Mouse (Mus musculus) forebrain, embryonic 13.5 days (tissue): ENCODE results near the gene Cubn. TPM values are rescaled to one million over a fixed set of nuclear protein-coding genes. Genes with fewer than 3 reads are reported as not detected.

ENCODE experiments used
- ATAC-seq: fragments of 200-750 bp; cut with Nextera tagmentation; 2 replicates; pipeline ENCODE4 v1.8.0; 2017
- H3K27ac ChIP-seq: fragments of 300-500 bp; sonication (generic); 2 replicates; pipeline ENCODE4 v1.5.1; 2015; ENCODE audit warnings: inconsistent platforms, mild to moderate bottlenecking, moderate library complexity
- H3K27me3 ChIP-seq: fragments of 300-500 bp; sonication (generic); 2 replicates; pipeline ENCODE4 v1.6.1; 2015; ENCODE audit warnings: mild to moderate bottlenecking, inconsistent platforms
- H3K36me3 ChIP-seq: fragments of 300-500 bp; sonication (generic); 2 replicates; pipeline ENCODE4 v1.6.1; 2015; ENCODE audit warnings: mild to moderate bottlenecking, inconsistent platforms; ENCODE audit not compliant: poor library complexity, severe bottlenecking
- H3K4me1 ChIP-seq: fragments of 300-500 bp; sonication (generic); 2 replicates; pipeline ENCODE4 v1.6.1; 2015; ENCODE audit warnings: inconsistent platforms
- H3K4me2 ChIP-seq: fragments of 300-500 bp; sonication (generic); 2 replicates; pipeline ENCODE4 v1.6.1; 2015; ENCODE audit warnings: inconsistent platforms, mild to moderate bottlenecking, moderate library complexity
- H3K4me3 ChIP-seq: fragments of 300-500 bp; sonication (generic); 2 replicates; pipeline ENCODE4 v1.5.1; 2015; ENCODE audit warnings: mild to moderate bottlenecking, inconsistent platforms
- H3K9ac ChIP-seq: fragments of 300-500 bp; sonication (generic); 2 replicates; pipeline ENCODE4 v1.6.1; 2015; ENCODE audit warnings: mild to moderate bottlenecking, inconsistent platforms
- H3K9me3 ChIP-seq: fragments of 300-500 bp; sonication (generic); replicated peaks from 2 replicates; pipeline ENCODE4 v1.6.1; 2016; ENCODE audit warnings: inconsistent platforms
- WGBS: fragments of 180-500 bp; shearing (Covaris S2); methylation state at CpG from one replicate; pipeline ENCODE4 v1.1.7; 2015; 5-methylcytosine and 5-hydroxymethylcytosine counted together
- polyA plus RNA-seq: library from polyadenylated mRNA; unstranded; fragments of >200 nt; fragmentation: Nextera tagmentation; extraction: Ambion mirVana; gene quantifications from 2 replicates; pipeline ENCODE4 v1.2.1, GENCODE M21; 2015

Gene Cubn
- 0.09 and 0.11 TPM in 2 replicates for polyA plus RNA-seq

DNA sequence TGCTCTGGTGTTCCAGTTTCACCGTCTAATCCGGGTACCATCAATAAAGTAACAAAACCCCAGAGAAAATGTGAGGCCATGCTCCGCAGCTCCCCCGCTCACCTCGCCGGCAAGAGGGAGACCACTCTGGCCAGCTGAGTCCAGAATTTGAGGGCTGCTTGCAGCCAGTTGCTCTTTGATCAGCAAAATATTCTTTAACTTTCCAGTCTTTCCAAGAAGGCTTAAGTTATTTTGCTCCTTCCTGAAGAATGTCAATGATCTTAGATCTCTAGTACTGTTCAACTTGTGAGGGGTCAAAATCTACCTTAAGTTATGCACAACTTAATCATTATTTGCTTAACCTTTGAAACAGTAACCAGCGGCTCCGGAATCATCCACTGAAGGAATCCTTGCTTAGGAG lies at the start of gene Cubn:
TSS of gene Cubn (minus strand) at position 80 of the 400 bp plus-strand sequence.
- H3K4me3 ChIP-seq: no peak within 1 kb of the TSS
- H3K4me1 ChIP-seq: no peaks in the 10 kb centered on the region
- H3K27ac ChIP-seq: no peak within 1 kb of the TSS
- 33% methylated on average over 8 of the region's 8 CpGs for WGBS
- no peaks in the 10 kb centered on the region for H3K27me3 ChIP-seq
- no peak for ATAC-seq
- H3K4me2 ChIP-seq: no peak within 1 kb of the TSS
- no peaks in the 10 kb centered on the region for H3K9me3 ChIP-seq
- no peaks in the 10 kb centered on the region for H3K36me3 ChIP-seq
- no peak within 1 kb of the TSS for H3K9ac ChIP-seq

DNA sequence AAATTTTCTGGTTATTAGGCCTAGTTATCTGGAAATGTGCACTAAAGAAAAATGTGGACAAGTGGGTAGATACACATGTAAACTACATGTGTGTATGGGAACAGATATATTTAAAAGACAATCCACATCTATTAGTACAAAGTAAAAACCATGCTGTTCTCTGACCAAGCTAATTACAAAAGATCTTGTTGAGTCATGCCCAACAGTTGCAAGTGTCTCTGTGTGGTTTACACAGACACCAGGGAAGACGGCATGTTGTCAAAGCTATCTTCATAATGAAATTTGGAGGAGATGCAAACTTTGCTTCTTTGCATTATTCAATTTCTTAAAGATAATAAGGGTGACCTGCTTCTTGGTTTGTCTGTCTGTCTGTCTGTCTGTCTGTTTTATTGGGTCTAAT lies 48.2 kb upstream of the Cubn start:
- H3K9me3 ChIP-seq: no peaks in the 10 kb centered on the region
- H3K4me2 ChIP-seq: no peak overlapping the region
- H3K27me3 ChIP-seq: no peaks in the 10 kb centered on the region
- H3K4me3 ChIP-seq: no peak overlapping the region
- H3K36me3 ChIP-seq: no peaks in the 10 kb centered on the region
- H3K9ac ChIP-seq: no peak overlapping the region
- no peak for ATAC-seq
- H3K27ac ChIP-seq: no peak overlapping the region
- H3K4me1 ChIP-seq: peaks cover 13% of the 10 kb centered on the region
- 91% methylated on average over 1 of the region's 1 CpGs for WGBS

DNA sequence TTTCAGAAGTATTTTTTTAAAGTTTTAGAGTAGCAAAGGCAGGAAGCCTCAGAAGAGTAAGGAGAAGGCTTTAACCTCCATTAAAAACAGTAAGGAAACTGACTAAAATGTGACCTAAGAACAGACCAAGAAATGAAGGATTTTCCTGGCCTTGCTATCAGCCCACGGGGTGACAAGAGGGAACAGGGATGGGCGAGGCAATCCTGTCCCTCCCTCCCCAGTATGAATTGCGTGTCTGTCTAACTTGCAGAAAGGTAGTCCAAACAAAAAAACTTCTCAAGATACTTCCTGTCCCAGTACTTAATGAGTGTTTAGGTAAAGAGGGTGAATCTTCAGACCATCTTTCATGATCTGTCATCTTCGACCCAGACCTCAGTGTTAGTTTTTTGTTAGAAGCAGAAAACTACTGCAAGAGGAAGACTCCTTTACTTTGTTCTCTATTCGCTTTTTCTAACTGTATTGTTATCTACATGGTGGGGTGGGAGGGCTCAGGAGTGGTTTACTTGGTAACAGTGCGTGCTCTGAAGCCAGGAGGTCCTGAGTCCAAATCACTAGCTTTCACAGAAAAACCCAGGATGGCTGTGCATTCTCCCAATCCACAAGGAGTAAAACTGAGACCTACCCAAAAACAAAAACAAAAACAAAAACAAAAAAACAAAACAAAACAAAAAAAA lies 47.2 kb upstream of the Cubn start:
- Histone ChIP-seq H3K4me1 (peaks cover 7% of the 10 kb centered on the region), H3K4me2 (no peak overlapping the region), H3K27me3 (no peaks in the 10 kb centered on the region), H3K9ac (no peak overlapping the region), H3K9me3 (no peaks in the 10 kb centered on the region), H3K36me3 (no peaks in the 10 kb centered on the region), H3K4me3 (no peak overlapping the region), H3K27ac (no peak overlapping the region)
- no peak for ATAC-seq
- WGBS: 80% methylated on average over 6 of the region's 6 CpGs

DNA sequence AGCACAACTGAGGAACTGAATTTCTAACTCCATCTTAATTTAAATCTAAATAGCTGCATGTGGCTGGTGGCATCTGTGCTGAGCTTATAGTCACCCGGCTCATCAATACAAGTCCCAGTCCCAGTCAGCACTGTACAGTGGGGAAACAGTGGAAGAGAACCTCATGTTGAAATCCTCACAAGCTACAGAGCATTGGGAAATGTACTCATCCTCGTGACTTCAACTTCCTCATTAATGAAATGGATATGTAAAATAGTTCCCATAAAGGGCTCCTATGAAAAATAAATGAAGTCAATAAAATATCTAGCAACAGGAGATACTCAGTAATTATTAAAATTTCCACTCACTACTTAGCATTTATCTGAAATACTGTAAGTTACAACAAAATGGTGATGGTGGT lies 46.6 kb upstream of the Cubn start:
- Histone ChIP-seq H3K9ac (no peak overlapping the region), H3K4me3 (no peak overlapping the region), H3K27ac (no peak overlapping the region), H3K27me3 (no peaks in the 10 kb centered on the region), H3K36me3 (no peaks in the 10 kb centered on the region), H3K4me1 (peaks cover 4% of the 10 kb centered on the region), H3K9me3 (no peaks in the 10 kb centered on the region), H3K4me2 (no peak overlapping the region)
- ATAC-seq: no peak
- WGBS: 82% methylated on average over 2 of the region's 2 CpGs

DNA sequence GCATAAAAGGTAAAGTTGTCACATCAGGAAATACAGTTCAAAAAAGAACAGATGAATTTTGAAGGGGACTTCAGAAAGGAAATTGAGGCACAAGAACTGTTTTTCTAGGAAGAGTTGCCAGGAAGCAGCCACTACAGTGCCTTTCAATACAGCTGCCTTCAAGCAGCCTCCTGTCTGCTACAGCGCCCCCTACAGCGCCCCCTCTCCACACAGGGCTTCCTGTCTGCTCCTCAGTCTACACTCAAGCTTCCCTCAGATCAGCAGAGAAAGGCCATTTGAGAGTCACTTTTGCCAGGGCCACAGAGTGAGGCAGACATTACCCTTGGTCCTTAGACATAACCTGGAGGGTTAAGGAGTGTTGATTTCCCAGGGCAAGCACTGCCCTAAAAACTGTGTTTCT lies 46.1 kb upstream of the Cubn start:
- no peak overlapping the region for H3K9ac ChIP-seq
- no peak for ATAC-seq
- no peaks in the 10 kb centered on the region; the same call in 1 of the 2 replicates for H3K4me1 ChIP-seq
- no peaks in the 10 kb centered on the region for H3K27me3 ChIP-seq
- H3K9me3 ChIP-seq: no peaks in the 10 kb centered on the region
- WGBS: 17% methylated on average over 2 of the region's 2 CpGs
- no peak overlapping the region for H3K4me3 ChIP-seq
- no peaks in the 10 kb centered on the region for H3K36me3 ChIP-seq
- no peak overlapping the region for H3K27ac ChIP-seq
- H3K4me2 ChIP-seq: no peak overlapping the region

DNA sequence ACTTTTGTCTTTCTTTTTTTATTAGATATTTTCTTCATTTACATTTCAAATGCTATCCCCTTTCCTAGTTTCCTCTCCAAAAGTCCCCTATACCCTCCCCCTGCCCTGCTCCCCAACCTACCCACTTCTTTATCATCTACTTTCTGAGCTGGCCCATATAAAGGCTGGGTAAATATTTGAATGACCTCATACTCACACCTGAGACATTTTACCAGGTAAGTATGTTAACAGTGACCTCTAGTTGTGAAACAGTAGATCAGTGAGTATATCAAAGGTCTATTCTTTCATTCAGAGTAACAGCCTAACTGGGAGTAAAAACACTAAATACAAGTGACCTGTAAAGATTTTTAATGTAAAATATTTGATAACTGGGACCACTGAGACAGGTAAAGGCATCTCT lies 45.1 kb upstream of the Cubn start:
- no peak for ATAC-seq
- no peaks in the 10 kb centered on the region for H3K9me3 ChIP-seq

DNA sequence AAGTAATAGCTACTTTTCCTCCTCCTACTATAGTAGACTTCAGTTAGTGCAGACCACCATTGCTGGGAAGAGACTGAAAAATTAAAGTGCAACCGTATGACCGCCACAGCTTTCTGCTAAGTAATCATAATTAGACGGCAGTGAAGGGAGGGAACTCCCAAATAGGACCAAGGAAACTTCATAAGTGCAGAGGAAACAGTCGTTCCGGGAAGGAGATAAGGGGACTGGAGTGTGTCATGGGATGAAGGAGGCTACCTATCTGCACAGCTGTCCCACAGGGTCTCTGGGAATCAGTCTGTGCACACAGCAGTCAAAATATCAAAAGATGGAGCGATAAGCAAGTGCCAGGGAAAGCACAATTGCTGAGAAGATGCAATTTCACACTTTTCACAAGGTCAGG lies 39.0 kb upstream of the Cubn start:
- no peak overlapping the region for H3K4me2 ChIP-seq
- no peak for ATAC-seq
- H3K27ac ChIP-seq: no peak overlapping the region
- H3K27me3 ChIP-seq: no peaks in the 10 kb centered on the region
- H3K9me3 ChIP-seq: no peaks in the 10 kb centered on the region
- 0 out of 2 replicates have a peak, but pooled peaks cover 10% of the 10 kb centered on the region for H3K4me1 ChIP-seq
- no peak overlapping the region for H3K4me3 ChIP-seq
- WGBS: 88% methylated on average over 6 of the region's 6 CpGs
- H3K36me3 ChIP-seq: no peaks in the 10 kb centered on the region
- H3K9ac ChIP-seq: no peak overlapping the region

More for the DNA sequence above, 45.1 kb upstream of the Cubn start:
- Histone ChIP-seq H3K4me1 (no peaks in the 10 kb centered on the region), H3K27me3 (no peaks in the 10 kb centered on the region), H3K36me3 (no peaks in the 10 kb centered on the region), H3K27ac (no peak overlapping the region), H3K4me3 (no peak overlapping the region), H3K4me2 (no peak overlapping the region), H3K9ac (no peak overlapping the region)

DNA sequence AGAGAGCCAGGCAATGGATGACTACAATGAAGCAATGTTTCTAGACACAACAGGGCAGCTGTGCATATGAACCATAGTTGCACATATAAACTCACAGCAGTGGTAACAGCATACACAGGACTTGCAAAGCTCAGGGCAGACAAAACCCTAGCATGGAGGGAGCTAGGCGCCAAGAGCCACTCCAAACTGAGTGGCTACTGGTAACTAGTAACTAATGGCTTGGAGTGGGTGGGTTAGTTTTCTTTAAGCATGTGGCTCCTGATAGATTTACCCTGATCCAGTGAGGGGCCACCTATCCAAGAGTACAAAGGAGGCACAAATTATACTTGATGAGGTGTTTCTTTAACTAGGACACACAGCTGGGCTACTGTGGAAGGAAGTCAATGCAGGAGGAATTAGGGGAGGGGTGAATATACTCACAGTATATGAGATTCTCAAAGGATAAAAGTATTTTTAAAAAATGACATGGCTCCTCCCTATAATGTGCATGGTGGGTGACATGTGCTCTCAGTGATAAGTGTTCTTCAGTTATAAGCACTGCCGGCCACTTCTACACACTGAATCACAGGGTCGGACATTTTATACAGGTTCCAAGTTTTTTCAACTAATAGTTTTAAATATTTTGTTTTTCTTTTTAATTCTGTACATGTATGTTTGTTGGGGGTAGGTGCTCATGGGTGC lies 37.8 kb upstream of the Cubn start:
- no peak overlapping the region for H3K27ac ChIP-seq
- no peaks in the 10 kb centered on the region for H3K9me3 ChIP-seq
- H3K36me3 ChIP-seq: no peaks in the 10 kb centered on the region
- no peak overlapping the region for H3K4me2 ChIP-seq
- H3K9ac ChIP-seq: no peak overlapping the region
- no peak overlapping the region for H3K4me3 ChIP-seq
- ATAC-seq: no peak
- H3K4me1 ChIP-seq: 0 out of 2 replicates have a peak, but pooled peaks cover 10% of the 10 kb centered on the region
- no peaks in the 10 kb centered on the region for H3K27me3 ChIP-seq
- WGBS: 93% methylated on average over 3 of the region's 3 CpGs

DNA sequence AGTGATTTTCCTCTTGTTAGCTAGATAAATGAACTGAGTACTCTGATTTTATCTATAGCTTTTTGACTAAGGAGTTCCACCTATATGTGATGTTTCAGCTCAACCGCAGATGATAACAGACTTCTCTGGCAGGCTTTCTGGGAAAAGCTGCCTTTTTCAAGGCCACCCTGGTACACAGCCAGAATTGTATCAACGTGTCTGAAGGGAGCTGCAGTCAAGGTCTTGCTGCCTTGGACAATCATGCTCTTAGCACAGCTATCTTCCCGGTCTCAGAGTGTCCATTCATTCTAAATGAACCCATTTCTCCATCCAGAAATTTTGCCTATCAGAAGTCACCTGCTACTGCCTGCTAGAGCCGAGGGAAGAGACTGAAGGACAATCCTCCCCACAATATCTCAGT lies 35.9 kb upstream of the Cubn start:
- H3K27ac ChIP-seq: no peak overlapping the region
- H3K27me3 ChIP-seq: no peaks in the 10 kb centered on the region
- H3K4me2 ChIP-seq: no peak overlapping the region
- H3K4me3 ChIP-seq: no peak overlapping the region
- H3K4me1 ChIP-seq: peaks cover 16% of the 10 kb centered on the region
- H3K36me3 ChIP-seq: no peaks in the 10 kb centered on the region
- no peaks in the 10 kb centered on the region for H3K9me3 ChIP-seq
- no peak overlapping the region for H3K9ac ChIP-seq
- 76% methylated on average over 4 of the region's 4 CpGs for WGBS
- ATAC-seq: no peak

DNA sequence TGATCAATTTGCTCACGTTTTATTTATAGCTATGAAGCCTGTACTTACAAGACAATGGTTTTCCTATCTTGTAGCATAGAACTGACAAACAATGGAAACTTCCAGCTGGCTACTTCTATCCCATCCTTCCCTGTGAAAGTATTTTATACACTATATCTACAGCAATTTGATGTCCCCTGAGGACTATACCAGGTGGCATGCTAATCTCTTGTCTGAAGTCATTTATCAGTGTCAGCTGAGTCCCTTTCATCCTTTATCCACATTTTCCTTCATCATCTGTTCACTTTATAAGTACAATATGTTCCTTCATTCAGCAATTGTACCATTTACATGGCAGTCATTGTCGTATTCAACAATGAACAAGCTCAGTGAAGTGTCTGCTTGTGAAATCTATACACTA lies 35.5 kb upstream of the Cubn start:
- Histone ChIP-seq H3K9me3 (no peaks in the 10 kb centered on the region), H3K4me1 (peaks cover 18% of the 10 kb centered on the region), H3K27ac (no peak overlapping the region), H3K27me3 (no peaks in the 10 kb centered on the region), H3K9ac (no peak overlapping the region), H3K36me3 (no peaks in the 10 kb centered on the region), H3K4me2 (no peak overlapping the region), H3K4me3 (no peak overlapping the region)
- 60% methylated on average over 2 of the region's 2 CpGs for WGBS
- ATAC-seq: no peak

DNA sequence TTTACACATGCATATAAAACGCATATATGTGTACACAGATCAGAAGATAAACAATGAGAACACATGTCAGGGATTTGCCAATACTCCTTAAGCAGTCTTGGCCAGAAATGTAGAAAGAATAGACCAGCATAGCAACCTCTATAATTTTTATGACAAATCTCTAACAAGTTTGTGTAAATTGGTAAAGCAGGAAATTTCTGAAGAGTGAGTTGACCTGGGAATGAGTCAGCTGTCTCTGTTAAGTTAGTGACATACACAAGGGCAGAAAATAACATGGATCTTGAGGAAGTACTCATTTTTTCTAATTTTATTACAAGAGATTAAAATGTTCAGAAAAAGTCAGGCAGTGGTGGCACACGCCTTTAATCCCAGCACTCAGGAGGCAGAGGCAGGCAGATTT lies 34.6 kb upstream of the Cubn start:
- no peak overlapping the region for H3K9ac ChIP-seq
- peaks cover 20% of the 10 kb centered on the region for H3K4me1 ChIP-seq
- H3K36me3 ChIP-seq: no peaks in the 10 kb centered on the region
- no peaks in the 10 kb centered on the region for H3K9me3 ChIP-seq
- H3K4me2 ChIP-seq: no peak overlapping the region
- WGBS: 86% methylated on average over 2 of the region's 2 CpGs
- H3K27me3 ChIP-seq: no peaks in the 10 kb centered on the region
- H3K4me3 ChIP-seq: no peak overlapping the region
- H3K27ac ChIP-seq: no peak overlapping the region
- ATAC-seq: no peak

DNA sequence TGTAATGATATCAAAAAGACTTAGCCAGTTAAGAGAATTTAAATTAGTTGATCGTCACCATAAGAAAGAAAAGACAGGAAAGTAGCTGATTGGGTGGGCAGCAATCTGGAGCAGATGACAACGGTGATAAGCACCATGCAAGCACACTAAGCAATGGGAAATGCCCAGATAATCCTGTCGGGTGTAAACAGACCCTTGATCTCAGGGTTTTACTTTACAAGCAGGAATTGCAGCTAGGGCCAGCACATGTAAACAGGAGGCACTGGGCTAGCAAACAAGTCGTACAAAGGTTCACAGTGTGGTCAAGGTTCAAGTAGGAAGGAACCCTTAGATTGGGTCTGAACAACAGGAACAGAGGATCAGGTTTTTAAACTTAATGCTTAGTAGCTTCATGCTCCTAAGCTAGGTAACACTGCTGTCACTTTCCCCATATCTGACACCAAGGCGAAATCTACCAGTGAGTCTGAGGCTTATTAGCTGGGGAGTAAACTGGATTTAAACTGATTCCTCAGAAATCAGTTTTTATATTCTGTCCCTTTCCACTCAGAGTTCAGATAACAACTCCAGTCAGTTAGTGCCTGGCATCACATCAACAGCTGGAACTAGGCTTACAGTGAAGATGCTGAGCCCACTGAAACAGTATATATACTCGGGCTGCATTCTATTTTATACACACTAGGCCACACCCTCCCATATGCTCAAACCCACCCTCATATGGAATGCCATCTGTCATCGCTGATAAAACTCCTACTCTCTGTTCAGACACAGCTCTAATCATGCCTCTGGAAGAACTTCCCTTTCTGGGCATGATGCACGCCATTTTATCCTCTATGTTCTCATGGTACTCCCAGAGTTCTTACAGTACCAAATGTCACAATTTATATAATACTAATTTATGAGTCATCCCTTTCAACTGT lies 32.2 kb upstream of the Cubn start:
- peak; percentile 88 for ATAC-seq
- Histone ChIP-seq H3K4me1 (peaks cover 20% of the 10 kb centered on the region), H3K27me3 (no peaks in the 10 kb centered on the region), H3K4me2 (no peak overlapping the region), H3K4me3 (no peak overlapping the region), H3K9ac (no peak overlapping the region), H3K36me3 (peaks cover 6% of the 10 kb centered on the region), H3K27ac (peak overlapping the region; percentile 19; the same call in 1 of the 2 replicates), H3K9me3 (no peaks in the 10 kb centered on the region)
- WGBS: 63% methylated on average over 8 of the region's 8 CpGs
